Mouse (Mus musculus) ES-Bruce4 (cell line): ENCODE data around the gene Atg10. TPM values are rescaled to one million over a fixed set of nuclear protein-coding genes. Genes with fewer than 3 reads are reported as not detected.

Source experiments
- H3K27ac ChIP-seq: 2 replicates; pipeline ENCODE4 v1.5.1; 2012; ENCODE audit warnings: low read length, inconsistent platforms; ENCODE audit not compliant: insufficient read depth
- H3K27me3 ChIP-seq: 2 replicates; pipeline ENCODE4 v1.6.1; 2012; ENCODE audit warnings: mild to moderate bottlenecking, low read length, inconsistent platforms; ENCODE audit not compliant: control insufficient read depth, poor library complexity, insufficient read depth, severe bottlenecking
- H3K36me3 ChIP-seq: 2 replicates; pipeline ENCODE4 v1.6.1; 2012; ENCODE audit warnings: inconsistent platforms, mild to moderate bottlenecking, low read length, moderate library complexity; ENCODE audit not compliant: control insufficient read depth, poor library complexity, insufficient read depth, severe bottlenecking
- H3K4me1 ChIP-seq: one replicate; pipeline ENCODE4 v1.8.1; 2011; ENCODE audit warnings: low read length; ENCODE audit not compliant: control insufficient read depth, insufficient read depth
- H3K4me3 ChIP-seq: 2 replicates; pipeline ENCODE4 v1.5.1; 2011; ENCODE audit warnings: low read depth, mild to moderate bottlenecking, low read length
- H3K9ac ChIP-seq: 2 replicates; pipeline ENCODE4 v1.6.1; 2012; ENCODE audit warnings: low read depth, mild to moderate bottlenecking, inconsistent platforms; ENCODE audit not compliant: poor library complexity, severe bottlenecking
- H3K9me3 ChIP-seq: replicated peaks from 2 replicates; pipeline ENCODE4 v1.6.1; 2012; ENCODE audit warnings: mild to moderate bottlenecking, low read length, inconsistent platforms; ENCODE audit not compliant: control insufficient read depth, poor library complexity, insufficient read depth, severe bottlenecking
- CTCF ChIP-seq: IDR thresholded peaks from one replicate; pipeline ENCODE4 v1.8.1; 2011; ENCODE audit warnings: low read depth, low read length
- EP300 ChIP-seq: IDR thresholded peaks from 2 replicates; pipeline ENCODE4 v1.6.1; 2011; ENCODE audit warnings: low read depth, low read length; ENCODE audit not compliant: insufficient read depth
- POLR2A ChIP-seq: IDR thresholded peaks from one replicate; pipeline ENCODE4 v1.8.1; 2011; ENCODE audit warnings: low read length; ENCODE audit not compliant: insufficient read depth
- polyA plus RNA-seq: library from polyadenylated mRNA; stranded (reverse); fragments of >200 nt; gene quantifications from 2 replicates; pipeline ENCODE4 v1.2.4, GENCODE M21; 2011; ENCODE audit warnings: low read depth; ENCODE audit not compliant: missing spikeins, insufficient read depth, insufficient read length

Atg10 gene
- polyA plus RNA-seq, 1 experiment: 3.1 TPM

DNA sequence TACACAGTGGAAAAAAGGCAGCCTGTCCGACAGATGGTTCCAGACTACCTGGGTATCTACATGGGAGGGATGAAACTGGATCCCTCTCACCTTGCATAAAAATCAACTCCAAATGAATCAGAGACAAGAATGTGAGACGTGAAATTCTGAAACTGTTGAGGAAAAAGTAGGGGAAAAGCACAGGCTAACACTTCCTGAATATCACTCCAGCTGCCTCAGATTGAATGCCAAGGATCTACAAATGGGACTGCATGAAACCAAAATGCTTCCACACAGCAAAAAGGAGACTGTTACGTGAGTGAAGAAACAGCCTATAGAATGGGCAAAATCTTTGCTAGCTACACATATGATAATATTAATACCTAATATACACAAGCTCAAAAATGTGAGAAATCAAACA is 238.4 kb downstream of the Atg10 start:
- TF ChIP-seq POLR2A (no peak), EP300 (no peak), CTCF (no peak)
- Histone ChIP-seq H3K4me3 (no peak overlapping the region), H3K27me3 (no peaks in the 10 kb centered on the region), H3K36me3 (no peaks in the 10 kb centered on the region), H3K27ac (no peak overlapping the region), H3K9ac (no peak overlapping the region), H3K9me3 (peaks cover 3% of the 10 kb centered on the region; the same call in 1 of the 2 replicates), H3K4me1 (no peaks in the 10 kb centered on the region)

- TF ChIP-seq EP300: no peak
- H3K36me3 ChIP-seq: no peaks in the 10 kb centered on the region
- no peaks in the 10 kb centered on the region for H3K4me1 ChIP-seq
- H3K9ac ChIP-seq: no peak overlapping the region
- no peak overlapping the region for H3K27ac ChIP-seq
- no peak overlapping the region for H3K4me3 ChIP-seq
- H3K27me3 ChIP-seq: no peaks in the 10 kb centered on the region
- peaks cover 6% of the 10 kb centered on the region for H3K9me3 ChIP-seq
Observed at GRCm38 (mm10) chr13:90984073-90984472, 239.7 kb downstream of the Atg10 start.

DNA sequence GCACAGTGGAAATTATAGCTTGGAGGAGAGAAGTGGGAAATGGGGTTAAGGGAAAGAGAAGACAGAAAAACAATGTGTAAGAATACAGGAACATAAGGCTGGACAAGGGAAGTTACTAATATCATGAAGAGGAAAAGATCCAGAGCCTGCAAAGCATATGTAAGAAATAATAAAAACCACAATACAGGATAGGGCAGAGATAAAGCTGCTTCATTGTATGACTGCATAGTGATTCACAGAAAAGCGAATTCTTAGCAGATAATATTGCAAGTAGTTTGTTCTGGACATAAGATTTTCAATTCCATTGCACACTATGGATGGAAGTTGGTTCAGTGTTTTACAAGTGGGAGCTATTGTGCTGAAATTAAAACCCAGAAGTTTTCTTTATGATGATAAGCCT is 242.0 kb downstream of the Atg10 start:
- H3K27me3 ChIP-seq: no peaks in the 10 kb centered on the region
- H3K9me3 ChIP-seq: peaks cover 6% of the 10 kb centered on the region
- no peak overlapping the region for H3K4me3 ChIP-seq
- no peaks in the 10 kb centered on the region for H3K4me1 ChIP-seq
- H3K9ac ChIP-seq: no peak overlapping the region
- TF ChIP-seq POLR2A (no peak), CTCF (no peak), EP300 (no peak)
- H3K27ac ChIP-seq: no peak overlapping the region
- H3K36me3 ChIP-seq: no peaks in the 10 kb centered on the region

DNA sequence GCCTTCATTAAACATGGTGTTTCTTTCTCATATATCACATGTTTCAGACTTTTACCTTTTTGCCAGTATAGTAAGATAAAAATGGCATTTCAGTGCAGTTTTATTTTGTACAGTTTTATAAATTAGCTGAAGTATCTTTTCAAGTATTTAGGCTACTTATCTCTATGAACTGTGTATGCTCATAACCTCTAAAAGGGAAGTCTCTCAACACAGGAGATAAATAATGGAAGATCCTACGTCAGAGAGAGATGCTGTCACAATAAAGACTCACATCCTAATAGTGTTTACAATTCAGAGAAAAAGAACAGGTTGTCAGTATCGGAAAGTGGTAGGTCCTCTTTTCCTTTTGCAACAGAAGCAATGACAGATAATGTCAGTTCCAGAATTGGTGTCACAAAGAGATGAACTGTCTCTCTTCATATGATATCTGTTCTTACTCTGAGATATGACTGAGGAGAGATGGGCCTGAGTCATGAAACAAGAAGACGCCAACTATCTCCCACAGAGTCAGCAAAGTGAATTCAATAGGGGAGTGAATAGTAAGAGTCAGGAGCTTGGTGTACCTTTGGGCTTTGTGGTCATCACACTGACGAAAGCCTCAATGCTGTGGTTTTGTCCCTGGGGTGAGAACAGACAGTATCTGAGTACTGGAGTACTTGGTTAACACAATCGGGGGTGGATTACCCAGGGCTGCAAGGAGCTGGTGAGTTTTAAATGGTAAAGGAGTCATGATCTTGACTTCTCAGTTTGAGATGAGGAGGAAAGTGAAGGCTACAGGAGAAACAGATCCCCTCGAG is 242.7 kb downstream of the Atg10 start:
- Histone ChIP-seq H3K9me3 (peaks cover 6% of the 10 kb centered on the region), H3K36me3 (no peaks in the 10 kb centered on the region), H3K9ac (no peak overlapping the region), H3K4me3 (no peak overlapping the region), H3K27ac (no peak overlapping the region), H3K4me1 (no peaks in the 10 kb centered on the region), H3K27me3 (no peaks in the 10 kb centered on the region)
- TF ChIP-seq POLR2A (no peak), EP300 (no peak), CTCF (no peak)

DNA sequence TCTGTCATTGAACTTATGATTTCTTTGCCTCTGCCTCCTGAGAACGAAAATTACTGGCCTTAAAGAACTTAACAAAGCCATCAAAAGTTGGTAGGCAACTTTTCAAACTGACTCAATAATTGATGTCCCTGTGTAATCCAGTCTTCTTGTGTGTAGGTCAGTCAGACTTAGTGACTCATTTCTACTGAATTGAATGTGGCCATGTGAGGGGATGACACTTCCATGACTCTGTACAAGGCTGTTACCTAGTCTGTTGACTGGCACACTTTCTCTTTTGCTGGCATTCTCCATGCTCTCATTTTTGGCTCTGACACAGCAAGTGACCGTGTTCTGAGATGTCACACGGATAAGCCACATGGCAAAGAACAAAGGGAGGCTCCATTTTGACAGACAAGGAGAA is 246.7 kb downstream of the Atg10 start:
- no peak overlapping the region for H3K9ac ChIP-seq
- H3K36me3 ChIP-seq: no peaks in the 10 kb centered on the region
- peaks cover 6% of the 10 kb centered on the region for H3K9me3 ChIP-seq
- no peak overlapping the region for H3K4me3 ChIP-seq
- H3K27ac ChIP-seq: no peak overlapping the region
- TF ChIP-seq EP300: no peak
- TF ChIP-seq CTCF: no peak
- no peak for TF ChIP-seq POLR2A
- H3K4me1 ChIP-seq: no peaks in the 10 kb centered on the region
- H3K27me3 ChIP-seq: no peaks in the 10 kb centered on the region

DNA sequence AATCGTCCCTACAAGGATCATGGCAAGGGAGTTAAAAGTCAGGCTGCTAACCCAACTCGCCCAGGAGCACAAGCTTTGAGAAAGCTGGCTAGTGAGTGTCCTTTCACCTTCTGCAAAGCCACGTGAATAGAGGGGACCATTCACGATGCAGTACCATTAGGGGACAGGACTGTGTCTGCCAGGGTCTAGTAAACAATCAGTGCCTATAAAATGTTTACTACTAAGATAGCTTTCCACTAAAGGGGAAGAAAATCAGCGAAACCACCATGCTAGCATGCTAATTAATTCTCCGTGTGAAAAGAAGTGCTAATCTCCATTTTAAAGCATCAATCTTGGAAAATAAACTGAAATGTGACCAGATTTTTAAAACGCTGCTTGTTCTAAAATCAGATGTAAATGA is 250.4 kb downstream of the Atg10 start:
- TF ChIP-seq CTCF: no peak
- TF ChIP-seq EP300: no peak
- TF ChIP-seq POLR2A: no peak
- no peaks in the 10 kb centered on the region for H3K4me1 ChIP-seq
- no peak overlapping the region for H3K9ac ChIP-seq
- H3K27me3 ChIP-seq: no peaks in the 10 kb centered on the region
- H3K36me3 ChIP-seq: no peaks in the 10 kb centered on the region
- no peak overlapping the region for H3K27ac ChIP-seq
- H3K4me3 ChIP-seq: no peak overlapping the region
- no peaks in the 10 kb centered on the region for H3K9me3 ChIP-seq
